Mouse (Mus musculus) heart, adult 2 months (tissue): ENCODE data around the gene Foxk2.

Experiments used
- CTCF ChIP-seq: fragments of 200-600 bp; IDR thresholded peaks from 2 replicates; pipeline ENCODE4 v1.8.1; 2022; ENCODE audit warnings: antibody characterized with exemption, mild to moderate bottlenecking, moderate library complexity
- EP300 ChIP-seq: fragments of 200-500 bp; IDR thresholded peaks from 2 replicates; pipeline ENCODE4 v1.6.1; 2011; ENCODE audit warnings: low read depth, low read length, control low read depth; ENCODE audit not compliant: insufficient read depth

- TF ChIP-seq CTCF: no peak
- no peak for TF ChIP-seq EP300
These were observed 39.0 kb upstream of the Foxk2 start for GRCm38 (mm10) chr11:121220771-121221170.
